Mouse (Mus musculus) olfactory bulb, adult 2 months (tissue): ENCODE measurements around the gene Lcn2.

Source experiments
- CTCF ChIP-seq: fragments of 200-500 bp; IDR thresholded peaks from 2 replicates; pipeline ENCODE4 v1.5.1; 2012; ENCODE audit warnings: low read depth, mild to moderate bottlenecking, low read length, moderate library complexity; ENCODE audit not compliant: insufficient read depth
- POLR2A ChIP-seq: fragments of 200-500 bp; IDR thresholded peaks from 2 replicates; pipeline ENCODE4 v1.6.1; 2012; ENCODE audit warnings: mild to moderate bottlenecking, low read depth, low read length, moderate library complexity; ENCODE audit not compliant: insufficient read depth

DNA sequence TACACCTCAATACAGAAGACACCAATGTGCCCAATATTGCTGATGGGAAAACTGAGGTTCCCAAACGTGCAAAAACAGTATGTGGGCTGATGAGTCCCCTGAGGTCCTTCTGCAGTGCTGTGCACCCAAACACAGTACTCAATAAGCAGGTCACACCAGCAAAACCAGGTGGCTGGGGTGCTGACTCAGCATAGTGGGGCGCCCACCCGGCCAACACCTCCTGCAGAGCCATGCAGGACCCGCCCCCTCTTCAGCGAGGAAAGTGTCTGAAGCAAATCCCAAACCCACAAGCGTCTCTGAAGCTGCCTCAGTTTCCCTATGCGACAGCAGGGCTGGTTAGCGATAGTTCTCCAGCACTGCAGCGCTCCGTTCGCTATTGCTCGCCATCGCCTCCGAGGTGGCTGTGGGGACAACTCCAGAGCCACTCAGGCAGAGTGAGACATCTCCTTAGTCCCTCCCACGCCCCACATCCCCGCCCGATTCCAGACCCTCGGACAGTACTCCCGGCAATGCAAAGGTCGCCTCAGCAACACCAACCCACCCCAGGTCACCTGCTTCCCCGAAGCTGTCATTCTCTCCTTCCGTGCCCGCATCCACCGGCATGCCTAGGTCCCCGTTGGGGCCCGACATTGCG is 6.8 kb downstream of the Lcn2 start:
- no peak for TF ChIP-seq POLR2A
- TF ChIP-seq CTCF, result no peak
